Mouse (Mus musculus) embryo, embryonic 11 days (tissue): ENCODE measurements around the gene Nme3.
A peak's percentile ranks its signal among the peaks of the same experiment; 100 is the strongest.
"Not testable (repeated sequence)": the region's sequence is repeated elsewhere in the genome, so short reads cannot be mapped to it uniquely, and the experiment has no call there.

Experiments
- DNase-seq: peaks from one replicate; pipeline ENCODE4 v3.0.0-alpha.2; 2015

Gene Nme3

GRCm38 (mm10) chr17:24902124-24902523 is 5.8 kb downstream of the Nme3 start:
- DNase-seq, result no peak

- peak; percentile 43 for DNase-seq
Measured at GRCm38 (mm10) chr17:24902671-24903474, 6.6 kb downstream of the Nme3 start.

GRCm38 (mm10) chr17:24903767-24904166 is 7.5 kb downstream of the Nme3 start:
- DNase-seq, result no peak

GRCm38 (mm10) chr17:24907591-24907990 is 11.3 kb downstream of the Nme3 start:
- no peak for DNase-seq

- DNase-seq, result no peak
Measured at GRCm38 (mm10) chr17:24913984-24914383, 17.7 kb downstream of the Nme3 start.

GRCm38 (mm10) chr17:24923246-24923645 is 26.9 kb downstream of the Nme3 start:
- DNase-seq, result no peak

GRCm38 (mm10) chr17:24929506-24929905 is 33.2 kb downstream of the Nme3 start:
- no peak for DNase-seq

GRCm38 (mm10) chr17:24932431-24932830 is 36.1 kb downstream of the Nme3 start:
- no peak for DNase-seq

- DNase-seq, result no peak
Measured at GRCm38 (mm10) chr17:24933163-24933562, 36.9 kb downstream of the Nme3 start.

- DNase-seq, result no peak
Measured at GRCm38 (mm10) chr17:24934926-24935325, 38.6 kb downstream of the Nme3 start.

GRCm38 (mm10) chr17:24935666-24936065 is 39.4 kb downstream of the Nme3 start:
- DNase-seq, result no peak

GRCm38 (mm10) chr17:24936259-24937237 is 40.2 kb downstream of the Nme3 start, which contains the start of gene Mapk8ip3:
Gene Mapk8ip3, minus strand, starts transcription at chr17:24936977.
- peak; percentile 97 for DNase-seq

- DNase-seq, result no peak
Measured at GRCm38 (mm10) chr17:24937266-24937665, 41.0 kb downstream of the Nme3 start.

- DNase-seq, result not testable (repeated sequence)
Measured at GRCm38 (mm10) chr17:24942453-24942852, 46.2 kb downstream of the Nme3 start.

GRCm38 (mm10) chr17:24943036-24943435 is 46.7 kb downstream of the Nme3 start:
- DNase-seq, result no peak

GRCm38 (mm10) chr17:24943589-24943988 is 47.3 kb downstream of the Nme3 start:
- not testable (repeated sequence) for DNase-seq
